Mouse (Mus musculus) lung, adult 2 months (tissue): Measurements from ENCODE around the gene Idnk.

Experiments used
- CTCF ChIP-seq: fragments of 200-500 bp; IDR thresholded peaks from 2 replicates; pipeline ENCODE4 v1.5.1; 2011; ENCODE audit warnings: mild to moderate bottlenecking, low read length, control low read depth; ENCODE audit not compliant: insufficient read depth
- POLR2A ChIP-seq: fragments of 200-500 bp; IDR thresholded peaks from 2 replicates; pipeline ENCODE4 v1.6.1; 2011; ENCODE audit warnings: low read depth, mild to moderate bottlenecking, control low read depth, low read length, borderline replicate concordance; ENCODE audit errors: extremely low read depth

DNA sequence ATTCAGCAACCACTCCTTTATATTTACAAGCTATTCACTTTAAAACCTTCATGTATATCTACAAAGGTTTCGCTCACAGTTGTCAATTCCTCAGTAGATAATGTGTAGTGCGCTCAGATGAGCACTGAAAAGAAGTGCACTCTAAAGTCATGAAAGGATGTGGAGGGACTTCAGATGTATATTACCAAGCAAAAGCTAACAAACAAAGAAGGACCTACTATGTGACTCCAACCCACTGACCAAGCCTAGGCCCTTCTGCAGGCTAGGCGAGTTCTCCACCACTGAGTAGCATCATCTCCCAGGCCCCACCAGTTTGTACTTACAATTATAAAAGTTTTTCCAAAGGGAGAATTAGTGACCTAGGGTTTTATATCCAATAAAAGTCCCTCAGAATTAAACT, 46.8 kb downstream of the Idnk start:
- TF ChIP-seq CTCF (no peak), POLR2A (no peak)
